Mouse (Mus musculus): ENCODE results near the gene Ica1l. TPM values are rescaled to one million over a fixed set of nuclear protein-coding genes. Genes with fewer than 3 reads are reported as not detected.
"Not testable (repeated sequence)": the region's sequence is repeated elsewhere in the genome, so short reads cannot be mapped to it uniquely, and the experiment has no call there.

The Ica1l gene
- under 1 TPM; 0.40 to 0.44 TPM for total RNA-seq (2021)
- long read RNA-seq, experiment 1, partial matches to known transcripts: 0 of 1 reads
- long read RNA-seq, experiment 1, other reads (novel, unspliced or antisense): 1 of 1 reads
- long read RNA-seq, experiment 2, partial matches to known transcripts: 0 of 2 reads
- long read RNA-seq, experiment 2, other reads (novel, unspliced or antisense): 2 of 2 reads

DNA sequence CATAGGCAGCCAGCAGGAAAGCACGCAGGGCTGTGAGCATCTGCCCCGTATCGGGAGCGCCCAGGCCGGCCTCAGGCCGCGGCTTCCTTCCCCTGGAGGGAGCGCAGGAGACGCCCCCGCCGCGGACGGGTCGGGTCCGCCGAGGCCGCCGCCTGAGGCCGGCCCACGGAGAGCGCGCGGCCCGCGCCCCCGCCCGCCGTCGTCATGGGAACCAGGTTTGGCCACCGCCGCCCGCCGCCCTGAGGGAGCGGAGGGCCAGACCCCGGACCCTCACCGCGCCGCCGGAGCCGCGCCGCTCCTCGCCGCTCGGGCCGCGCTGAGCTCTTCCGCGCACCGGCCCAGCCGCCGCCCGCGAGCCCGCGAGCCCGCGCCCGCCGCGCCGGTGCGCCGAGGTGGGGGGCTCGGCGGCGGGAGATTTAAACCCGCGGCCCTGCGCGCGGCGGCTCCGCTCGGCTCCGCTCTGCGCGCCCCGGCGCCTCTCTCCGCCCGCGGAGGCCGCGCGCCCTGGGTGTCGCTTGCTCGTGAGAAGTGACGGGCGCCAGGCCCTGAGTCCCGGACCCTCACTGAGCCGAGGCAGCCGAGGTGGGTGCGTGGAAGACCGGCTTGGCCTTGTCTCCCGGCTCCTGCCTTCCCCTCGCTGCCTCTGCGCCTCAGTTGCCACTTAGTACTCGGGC lies at the start of gene Ica1l:
Gene Ica1l (minus strand): TSS at position 389 of the 674 bp plus-strand sequence.
- peak; percentile 57 to 58 for DNase-seq

DNA sequence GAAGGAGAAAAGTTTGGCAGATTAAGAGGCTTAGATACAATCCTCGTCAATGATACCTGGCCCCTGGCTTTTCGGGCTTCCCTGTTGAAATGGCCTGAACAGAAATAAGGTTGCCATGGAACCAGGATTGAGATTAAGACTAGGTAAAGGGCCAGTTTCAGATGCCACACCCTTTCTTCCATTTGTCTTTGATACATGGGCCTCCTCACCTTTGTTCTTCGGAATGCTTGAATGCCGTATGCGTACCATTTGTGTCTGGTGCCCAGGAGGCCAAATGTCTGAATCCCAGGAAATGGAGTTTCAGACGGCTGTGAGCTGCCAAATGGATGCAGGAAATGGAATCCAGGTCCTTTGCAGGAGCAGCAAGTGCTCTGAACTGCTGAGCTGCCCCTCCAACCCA lies 33.4 kb upstream of the Ica1l start:
- no peak for DNase-seq

DNA sequence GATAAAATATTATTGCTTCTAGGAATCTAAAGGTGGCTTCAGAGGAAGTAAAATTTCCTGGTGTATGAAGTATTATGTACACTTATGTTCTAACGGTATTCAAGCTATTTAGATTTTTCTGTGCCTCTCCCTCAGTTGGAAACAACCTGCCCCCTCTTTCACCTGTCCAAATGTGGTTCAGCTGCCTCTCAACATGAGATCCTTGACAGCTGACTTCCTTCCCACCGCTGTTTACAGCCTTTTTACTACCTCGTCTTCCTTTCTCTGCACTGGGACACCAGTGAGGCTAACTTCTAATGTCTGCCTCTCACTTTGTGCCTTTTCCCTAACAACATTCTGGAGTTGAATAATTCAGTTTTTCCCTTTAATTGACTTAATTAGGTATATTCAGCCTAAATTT lies 32.6 kb upstream of the Ica1l start:
- DNase-seq: no peak

DNA sequence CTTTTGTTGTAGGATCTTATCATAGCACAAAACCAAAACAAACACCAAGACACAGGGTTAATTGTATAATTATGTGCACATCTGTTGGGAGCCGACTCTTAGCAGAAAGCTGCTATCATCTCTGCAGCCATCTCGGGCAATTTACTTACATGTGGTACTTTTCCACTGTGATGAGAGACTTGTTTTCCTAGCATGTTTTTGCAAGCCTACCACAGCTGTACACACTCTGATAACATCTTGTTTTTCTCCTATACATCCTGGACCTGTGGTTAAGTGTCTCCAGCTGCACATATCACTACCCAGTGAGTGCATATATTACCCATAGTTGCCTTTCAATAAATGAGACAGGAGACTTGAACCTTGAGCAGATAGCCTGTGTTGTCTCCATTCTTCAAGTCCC lies 32.0 kb upstream of the Ica1l start:
- DNase-seq: no peak

DNA sequence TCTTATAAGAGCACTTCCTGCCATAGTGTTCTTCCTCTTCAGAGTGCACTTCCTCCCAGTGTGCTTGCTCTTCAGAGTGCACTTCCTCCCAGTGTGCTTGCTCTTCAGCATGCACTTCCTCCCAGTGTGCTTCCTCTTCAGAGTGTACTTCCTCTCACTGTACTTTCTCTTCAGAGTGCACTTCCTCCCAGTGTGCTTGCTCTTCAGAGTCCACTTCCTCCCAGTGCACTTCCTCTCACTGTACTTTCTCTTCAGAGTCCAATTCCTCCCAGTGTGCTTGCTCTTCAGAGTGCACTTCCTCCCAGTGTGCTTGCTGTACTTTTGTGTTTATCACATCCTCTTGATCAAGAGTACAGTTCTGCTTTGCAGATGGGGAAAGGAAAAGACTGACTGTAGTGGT lies 27.7 kb upstream of the Ica1l start:
- DNase-seq: peak in 1 of 2 experiments; percentile 1

DNA sequence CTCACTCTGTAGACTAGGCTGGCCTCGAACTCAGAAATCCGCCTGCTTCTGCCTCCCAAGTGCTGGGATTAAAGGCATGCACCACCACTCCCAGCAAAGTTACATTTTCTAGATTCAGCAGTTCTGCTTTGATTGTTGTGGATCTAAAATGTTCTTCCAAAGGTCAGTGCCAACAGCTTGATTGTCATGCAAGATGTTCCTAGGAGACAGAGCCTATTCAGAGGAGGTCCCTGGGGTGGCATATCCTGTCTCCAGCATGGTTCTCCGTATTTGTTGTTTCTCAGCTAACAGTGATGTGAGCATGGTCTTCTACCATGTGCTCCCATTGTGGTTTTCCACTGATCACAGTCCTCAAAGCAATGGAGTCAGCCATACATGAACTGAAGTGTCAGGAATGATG lies 13.3 kb upstream of the Ica1l start:
- no peak for DNase-seq

DNA sequence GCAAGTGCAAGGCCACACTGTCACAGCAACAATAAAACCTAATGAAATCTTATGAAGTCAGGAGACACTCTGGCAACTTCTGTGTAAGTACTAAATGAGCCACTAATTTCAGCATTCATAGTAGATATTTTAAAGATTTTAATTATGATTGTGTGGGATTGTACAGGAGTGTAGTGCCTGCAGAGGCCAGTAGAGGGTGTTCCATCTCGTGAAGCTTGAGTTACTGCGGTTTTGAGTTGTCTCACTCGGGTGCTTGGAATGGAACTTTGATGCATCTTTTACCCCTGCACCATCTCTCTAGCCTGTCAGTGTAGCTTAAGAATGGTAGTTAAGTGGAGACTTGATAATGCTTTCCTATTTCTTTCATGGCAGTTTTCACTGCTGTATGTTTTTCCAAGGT lies 11.7 kb upstream of the Ica1l start:
- no peak for DNase-seq

DNA sequence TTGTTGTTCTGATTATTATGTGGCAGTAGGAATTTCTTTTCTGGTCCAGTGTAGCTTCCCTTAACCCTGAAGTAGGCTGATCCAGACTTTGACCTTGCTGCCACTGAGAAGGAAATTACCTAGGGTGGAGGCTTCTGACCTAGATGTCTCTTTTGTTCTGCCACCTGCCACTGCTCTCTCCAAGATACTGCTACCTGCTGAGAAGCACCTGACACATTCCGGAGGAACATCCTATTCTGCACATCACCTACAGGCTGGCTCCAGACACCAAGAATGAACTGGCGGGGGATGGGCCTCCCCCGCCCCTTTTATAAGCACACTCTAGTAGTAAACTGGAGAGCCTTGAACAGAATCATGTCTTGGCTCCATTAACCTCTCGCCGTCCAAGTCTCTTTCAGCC lies 4.5 kb upstream of the Ica1l start:
- not testable (repeated sequence) for DNase-seq

DNA sequence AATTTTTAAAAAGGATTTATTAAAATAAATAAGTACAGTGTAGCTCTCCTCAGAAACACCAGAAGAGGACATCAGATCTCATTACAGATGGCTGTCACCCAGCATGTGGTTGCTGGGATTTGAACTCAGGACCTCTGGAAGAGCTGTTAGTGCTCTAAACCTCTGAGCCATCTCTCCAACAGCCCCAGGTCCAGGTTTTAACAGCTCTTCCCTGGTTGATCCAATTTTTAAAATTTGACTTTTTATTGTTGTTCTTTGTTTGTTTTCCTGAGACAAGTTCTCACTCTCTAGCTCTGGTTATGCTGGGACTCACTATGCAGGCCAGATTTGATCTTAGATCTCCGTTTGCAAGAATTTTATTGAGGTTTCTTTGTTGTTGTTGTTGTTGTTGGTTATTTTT lies 1.6 kb upstream of the Ica1l start:
- no peak for DNase-seq

DNA sequence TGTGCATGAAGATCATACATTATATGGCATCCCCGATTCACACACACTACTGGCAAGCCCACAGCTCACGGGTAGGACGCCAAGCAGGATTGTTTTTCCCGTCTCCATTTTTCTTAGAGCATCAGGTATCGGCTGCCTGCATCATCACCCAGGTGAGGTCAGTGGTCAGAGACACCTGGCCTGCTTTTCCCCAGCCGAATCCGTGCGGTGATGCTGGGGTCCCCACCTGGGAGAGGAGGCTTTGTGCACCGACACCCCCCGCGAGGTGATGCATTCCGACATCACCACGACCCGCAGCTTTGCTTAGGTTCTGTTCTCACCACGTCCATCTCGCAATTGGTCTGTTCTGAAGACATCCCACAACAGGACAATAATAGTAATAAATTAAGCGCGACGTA lies 587 bp downstream of the Ica1l start:
- no peak for DNase-seq

DNA sequence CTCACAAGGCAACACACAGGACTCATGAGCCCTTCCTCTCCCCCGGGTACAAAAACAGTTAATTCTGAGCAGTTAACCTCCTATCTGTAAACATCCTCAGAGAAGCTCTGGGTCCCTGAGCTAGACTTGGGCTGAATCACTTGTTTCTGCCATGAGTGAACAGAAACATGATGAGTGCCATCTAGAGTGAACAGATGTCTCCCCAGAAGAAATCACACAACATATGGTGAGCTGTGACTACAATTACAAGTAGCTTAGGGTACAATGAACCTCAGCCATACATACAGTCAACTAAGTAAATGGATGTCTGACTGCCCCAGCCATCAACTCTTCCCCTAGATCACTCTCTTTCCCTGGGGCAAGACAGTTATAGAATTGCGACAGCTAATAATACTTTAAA lies 7.9 kb downstream of the Ica1l start:
- DNase-seq: no peak

DNA sequence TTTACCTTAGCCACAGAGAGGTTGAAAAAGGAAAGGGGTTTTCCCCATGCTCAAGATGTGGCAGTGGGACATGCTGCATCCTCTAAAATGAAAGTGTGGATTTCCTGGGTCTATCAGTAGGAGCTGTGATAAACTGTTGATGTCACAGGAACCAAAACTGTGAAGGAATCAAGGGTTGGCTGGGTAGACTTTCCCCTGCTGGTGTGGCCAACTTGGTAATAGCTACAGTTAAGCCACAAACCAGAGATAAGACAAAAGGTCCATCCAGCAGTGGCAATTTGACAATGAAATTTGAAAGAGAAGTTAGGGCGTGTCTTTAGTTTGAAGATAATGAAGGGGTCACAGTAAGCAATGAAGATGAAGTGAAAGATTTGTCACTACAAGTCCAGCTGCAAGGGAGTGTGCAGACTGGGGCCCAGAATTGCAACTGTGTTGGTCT lies 25.9 kb downstream of the Ica1l start:
- DNase-seq: no peak

DNA sequence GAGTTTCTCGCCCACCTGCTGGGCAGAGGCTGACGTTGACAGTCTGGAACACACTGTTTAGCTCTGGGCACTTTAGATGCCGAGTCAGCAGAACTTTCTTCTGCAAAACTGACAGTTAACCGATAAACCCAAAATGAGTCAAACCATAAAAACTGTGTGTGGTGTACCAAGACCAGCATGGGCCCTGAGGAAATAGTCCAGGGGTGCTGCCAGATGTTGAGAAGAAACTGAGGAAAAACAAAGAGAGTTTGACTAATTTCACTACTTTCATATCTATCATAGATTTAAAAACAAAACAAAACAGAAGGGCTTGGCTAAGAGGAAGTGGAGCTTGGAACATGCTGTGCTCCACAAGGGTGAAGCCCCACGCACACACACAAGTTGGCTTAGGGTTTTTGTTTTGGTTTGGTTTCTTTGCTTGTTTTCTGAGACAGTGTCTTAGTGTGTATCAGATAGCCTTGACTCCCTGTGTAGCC lies 26.8 kb downstream of the Ica1l start:
- peak; percentile 53 to 71 for DNase-seq

DNA sequence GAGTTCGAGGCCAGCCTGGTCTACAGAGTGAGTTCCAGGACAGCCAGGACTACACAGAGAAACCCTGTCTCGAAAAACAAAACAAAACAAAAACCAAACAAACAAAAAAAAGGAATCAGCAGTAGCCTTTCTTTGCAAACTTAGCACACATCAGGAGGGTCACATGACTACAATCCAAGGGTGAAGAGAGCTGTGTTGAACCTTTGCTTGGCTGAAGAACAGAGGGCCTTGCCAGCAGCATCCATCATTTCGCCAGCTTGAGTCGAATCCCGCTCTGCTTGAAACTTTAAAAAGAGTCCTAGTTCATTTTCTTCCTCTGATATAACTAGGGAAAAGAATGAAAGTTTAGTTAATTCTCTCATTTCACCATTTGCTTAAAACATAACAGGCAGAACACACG lies 27.5 kb downstream of the Ica1l start:
- no peak for DNase-seq

DNA sequence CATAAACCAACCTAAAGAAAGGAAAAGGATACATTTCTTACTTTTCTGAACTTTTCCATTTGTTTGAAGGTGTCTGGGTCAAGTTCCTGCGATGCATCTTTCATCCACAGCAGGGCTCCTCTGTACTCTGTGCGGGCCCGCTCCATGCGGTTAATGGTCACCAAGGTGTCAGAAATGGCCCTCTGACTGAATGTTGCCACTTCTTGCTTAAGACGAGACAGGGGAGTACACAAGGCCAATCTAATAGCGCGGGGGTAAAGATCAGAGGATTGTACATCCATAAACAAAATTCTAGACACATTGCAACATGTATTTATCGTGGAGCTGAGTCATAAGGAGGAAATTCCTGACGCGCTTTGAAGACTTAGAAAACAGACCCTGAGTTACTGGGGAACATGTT lies 29.2 kb downstream of the Ica1l start:
- no peak for DNase-seq

DNA sequence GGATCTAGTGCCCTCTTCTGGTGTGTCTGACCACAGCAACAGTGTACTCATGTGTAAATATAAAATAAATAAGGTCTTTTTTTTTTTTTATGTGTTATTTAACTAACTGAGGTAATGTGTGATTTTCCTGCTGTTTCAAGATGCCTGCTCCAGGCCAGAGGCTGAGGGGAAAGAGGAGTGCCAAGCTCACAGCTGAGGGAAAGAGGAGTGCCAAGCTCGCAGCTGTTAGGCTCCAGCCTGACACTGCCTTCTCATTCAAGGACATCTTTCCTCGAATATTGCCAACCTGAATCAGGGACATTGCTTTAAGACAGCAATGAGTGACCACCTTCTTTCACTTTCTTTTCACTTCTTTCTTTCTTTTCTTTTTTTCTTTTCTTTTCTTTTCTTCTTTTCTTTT lies 34.2 kb downstream of the Ica1l start:
- peak in 1 of 2 experiments; percentile 33 for DNase-seq

DNA sequence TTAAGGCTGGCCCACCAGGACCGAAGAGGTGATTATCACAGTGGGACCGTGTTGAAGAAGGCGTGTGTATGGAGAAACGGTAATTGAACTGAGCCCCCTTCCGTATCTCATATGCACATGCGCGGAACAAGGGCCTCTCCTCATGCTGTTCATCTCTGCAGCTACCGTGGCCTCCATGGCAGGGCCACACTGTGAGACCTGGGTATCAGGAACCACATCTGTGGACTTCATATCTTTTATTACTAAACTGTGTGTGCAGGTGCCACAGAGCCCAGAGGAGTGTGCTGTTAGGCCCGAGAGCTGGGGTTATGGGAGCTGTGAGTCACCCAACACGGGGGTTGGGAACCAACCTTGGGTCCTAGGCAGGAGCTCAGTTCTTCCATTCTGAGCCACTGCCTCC lies 35.6 kb downstream of the Ica1l start:
- DNase-seq: no peak

DNA sequence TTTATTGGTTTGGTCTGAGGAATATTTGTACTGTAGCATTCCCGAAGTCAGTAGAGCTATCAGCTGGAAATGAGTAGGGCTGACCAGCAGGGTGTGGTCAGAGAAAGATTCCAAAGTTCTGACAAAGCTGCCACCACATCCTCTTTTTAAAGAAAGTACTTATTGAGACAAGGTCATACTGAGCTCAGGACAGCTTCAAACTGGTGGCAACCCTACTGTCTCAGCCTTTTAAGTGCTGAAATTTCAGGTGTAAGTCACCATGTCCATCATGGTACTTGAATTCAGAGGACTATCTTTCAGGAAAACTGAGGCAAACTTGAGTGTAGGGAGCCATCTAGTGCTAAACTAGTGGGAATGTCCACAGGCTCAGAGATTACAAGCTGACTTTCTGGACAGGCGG lies 42.7 kb downstream of the Ica1l start:
- peak; percentile 42 to 45 for DNase-seq

DNA sequence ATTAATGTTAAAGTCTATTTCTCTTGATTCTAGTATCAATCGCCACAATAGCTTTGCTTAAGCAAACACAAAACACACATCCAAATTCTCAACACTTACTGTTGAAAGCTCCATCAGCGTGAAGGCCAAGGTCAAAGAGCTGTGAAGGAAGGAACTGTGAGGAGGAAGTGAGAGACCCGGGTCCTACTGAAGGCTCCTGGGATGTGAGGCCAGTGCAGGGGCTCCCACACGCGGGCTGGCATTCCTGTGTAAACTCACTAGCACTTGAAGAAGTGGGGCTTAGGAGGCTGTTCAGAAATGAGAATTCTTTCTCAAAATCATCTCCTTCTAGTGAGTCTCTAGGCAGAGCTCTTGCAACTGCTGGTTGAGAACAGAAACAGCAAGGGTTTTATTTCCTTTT lies 45.6 kb downstream of the Ica1l start:
- peak in 1 of 2 experiments; percentile 28 for DNase-seq

DNA sequence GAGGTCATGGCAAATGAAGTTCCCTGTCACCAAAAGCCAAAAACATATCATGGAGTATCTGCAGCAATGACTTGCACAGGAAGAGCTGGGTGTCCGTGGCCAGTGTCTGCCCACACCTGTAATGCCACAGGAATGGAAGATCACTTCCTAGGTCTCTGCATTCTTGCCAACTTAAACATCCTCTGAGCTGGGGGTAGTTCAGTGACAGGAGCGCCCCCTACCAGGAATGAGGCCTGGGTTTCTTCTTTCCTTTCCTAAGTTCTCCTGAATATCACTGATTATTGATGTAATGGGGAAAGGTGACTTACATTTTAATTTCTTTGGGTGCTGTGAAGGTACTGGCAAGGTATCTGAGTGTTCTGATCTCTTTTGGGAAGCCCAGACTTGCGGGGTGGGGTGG lies 47.3 kb downstream of the Ica1l start:
- no peak for DNase-seq

DNA sequence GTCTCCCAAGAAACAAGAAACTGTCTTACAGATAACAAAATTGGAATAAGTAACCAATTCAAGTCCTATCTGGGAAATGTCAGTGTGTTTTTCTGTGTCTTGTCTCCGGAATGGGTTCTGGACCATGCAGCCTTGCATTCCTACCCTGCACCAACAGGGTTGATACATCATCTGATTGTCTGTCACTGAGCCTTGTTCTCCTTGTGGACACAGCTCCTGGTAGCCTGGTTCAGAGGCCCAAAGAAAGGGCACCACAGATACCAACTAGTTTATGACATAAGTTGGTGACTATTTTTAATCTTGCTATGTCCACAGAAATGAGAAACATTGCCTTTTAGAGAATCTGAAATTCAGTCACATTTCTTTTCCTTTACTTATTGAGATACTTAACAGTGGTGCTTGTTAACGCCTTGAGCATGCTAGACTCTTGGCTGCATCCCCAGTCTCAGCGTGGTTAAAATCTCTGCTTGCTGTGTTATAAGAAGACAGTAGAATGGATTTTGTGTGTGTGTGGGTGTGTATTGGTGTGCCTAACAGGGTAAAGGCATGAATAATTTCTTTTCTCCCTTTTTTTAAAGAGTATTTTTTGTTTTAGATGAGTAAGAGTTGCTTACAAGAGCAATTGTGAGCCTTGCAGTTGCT lies 55.5 kb downstream of the Ica1l start:
- DNase-seq: no peak

DNA sequence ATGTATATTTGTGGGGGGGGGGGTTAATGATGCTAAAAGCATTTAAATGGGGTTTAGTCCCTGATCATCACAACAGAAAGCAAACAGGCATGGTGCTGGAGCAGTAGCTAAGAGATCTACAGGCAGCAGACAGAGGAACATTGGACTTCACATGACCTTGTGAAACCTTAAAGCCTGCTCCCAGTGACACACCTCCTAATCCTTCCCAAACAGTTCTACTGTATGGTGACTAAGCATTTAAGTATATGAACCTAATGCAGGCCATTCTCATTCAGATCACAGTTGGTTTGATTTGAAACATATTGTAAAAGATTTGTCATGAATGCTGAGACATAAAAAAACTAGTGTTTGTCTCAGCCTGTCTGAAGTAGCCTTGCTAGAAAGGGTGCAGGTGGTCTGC lies 56.4 kb downstream of the Ica1l start:
- no peak for DNase-seq

DNA sequence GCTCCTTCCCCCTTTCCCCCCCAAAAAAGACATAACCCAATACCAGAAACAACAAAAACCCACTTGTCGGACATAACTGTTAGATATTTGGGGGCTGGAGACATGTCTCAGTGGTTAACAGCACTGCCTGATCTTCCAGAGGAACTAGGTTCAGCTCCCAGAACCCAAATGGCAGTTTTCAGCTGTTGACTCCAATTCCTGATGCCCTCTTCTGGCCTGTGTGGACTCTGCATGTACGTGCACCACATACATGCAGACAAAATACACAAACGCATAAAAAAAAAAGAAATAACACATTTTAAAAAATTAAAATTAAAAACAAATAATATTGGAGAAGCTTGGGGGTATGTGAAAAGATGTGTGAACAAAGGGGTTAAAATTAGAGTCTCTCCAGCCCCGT lies 75.7 kb downstream of the Ica1l start:
- DNase-seq: peak; percentile 24 to 55
